Mouse (Mus musculus): ENCODE measurements around the gene Gm20843.
"Not testable (repeated sequence)": the region's sequence is repeated elsewhere in the genome, so short reads cannot be mapped to it uniquely, and the experiment has no call there.

Gm20843 gene

GRCm38 (mm10) chrY:72247018-72247417 is at the start of gene Gm20843:
Gene Gm20843, minus strand, starts transcription at chrY:72247118.
- DNase-seq (ENCODE audit: low read depth, low spot score), result not testable (repeated sequence)
